Mouse (Mus musculus) liver, embryonic 12.5 days (tissue): ENCODE data around the gene Ttc28. TPM values are rescaled to one million over a fixed set of nuclear protein-coding genes. Genes with fewer than 3 reads are reported as not detected.
"Not testable (repeated sequence)": the region's sequence is repeated elsewhere in the genome, so short reads cannot be mapped to it uniquely, and the experiment has no call there.

ENCODE experiments used
- ATAC-seq: fragments of 200-750 bp; cut with Nextera tagmentation; 2 replicates; pipeline ENCODE4 v1.8.0; 2017; ENCODE audit warnings: moderate number of reproducible peaks, mild to moderate bottlenecking, moderate library complexity
- H3K27ac ChIP-seq: fragments of 300-500 bp; sonication (generic); 2 replicates; pipeline ENCODE4 v1.5.1; 2016; ENCODE audit warnings: mild to moderate bottlenecking
- H3K27me3 ChIP-seq: fragments of 300-500 bp; sonication (generic); replicated peaks from 2 replicates; pipeline ENCODE4 v1.6.1; 2016; ENCODE audit warnings: mild to moderate bottlenecking, moderate library complexity
- H3K36me3 ChIP-seq: fragments of 300-500 bp; sonication (generic); 2 replicates; pipeline ENCODE4 v1.6.1; 2016; ENCODE audit warnings: mild to moderate bottlenecking, moderate library complexity
- H3K4me1 ChIP-seq: fragments of 300-500 bp; sonication (generic); 2 replicates; pipeline ENCODE4 v1.6.1; 2016
- H3K4me2 ChIP-seq: fragments of 300-500 bp; sonication (generic); 2 replicates; pipeline ENCODE4 v1.6.1; 2016; ENCODE audit warnings: mild to moderate bottlenecking, moderate library complexity
- H3K4me3 ChIP-seq: fragments of 300-500 bp; sonication (generic); 2 replicates; pipeline ENCODE4 v1.5.1; 2016; ENCODE audit warnings: mild to moderate bottlenecking, moderate library complexity
- H3K9ac ChIP-seq: fragments of 300-500 bp; sonication (generic); 2 replicates; pipeline ENCODE4 v1.6.1; 2016; ENCODE audit warnings: mild to moderate bottlenecking, moderate library complexity
- H3K9me3 ChIP-seq: fragments of 300-500 bp; sonication (generic); replicated peaks from 2 replicates; pipeline ENCODE4 v1.6.1; 2016; ENCODE audit warnings: mild to moderate bottlenecking, moderate library complexity
- WGBS: fragments of 180-500 bp; shearing (Covaris S2); methylation state at CpG from one replicate; pipeline ENCODE4 v1.1.7; 2016; ENCODE audit not compliant: insufficient replicate concordance; 5-methylcytosine and 5-hydroxymethylcytosine counted together
- polyA plus RNA-seq: library from polyadenylated mRNA; unstranded; fragments of >200 nt; fragmentation: Nextera tagmentation; extraction: Ambion mirVana; gene quantifications from 2 replicates; pipeline ENCODE4 v1.2.1, GENCODE M21; 2016

The Ttc28 gene
- polyA plus RNA-seq, 1 experiment from 2014 or later = 1.8 TPM

DNA sequence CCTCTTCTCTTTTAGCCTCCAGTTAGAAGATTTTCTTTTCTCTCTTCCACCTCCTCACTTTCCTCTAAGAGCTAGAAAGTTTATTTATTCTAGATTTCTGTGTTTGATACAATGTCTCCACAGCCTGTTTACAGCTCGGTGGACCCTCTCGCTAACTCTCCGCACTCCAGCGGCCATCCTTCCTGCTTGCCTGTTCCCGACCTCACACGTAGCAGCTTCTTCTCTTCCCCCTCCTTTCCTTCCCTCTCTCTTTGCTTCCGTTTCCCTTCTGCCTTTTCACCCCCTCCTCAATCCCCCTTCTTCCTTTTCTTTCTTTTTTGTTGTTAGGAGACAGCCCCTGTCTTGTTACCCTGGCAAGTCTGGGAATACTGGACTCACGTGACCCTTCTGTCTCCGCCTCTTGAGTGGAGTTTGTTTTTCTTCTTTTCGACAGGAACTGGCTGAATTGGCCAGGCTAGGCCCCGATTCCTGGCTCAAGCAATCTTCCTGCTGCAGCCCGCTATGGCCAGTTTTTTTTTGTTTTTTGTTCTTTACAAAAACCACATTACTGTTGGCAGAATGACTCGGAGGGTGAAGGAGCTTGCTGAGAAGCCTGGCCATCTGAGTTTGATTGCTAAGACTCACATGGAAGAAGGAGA lies 20.5 kb upstream of the Ttc28 start:
- WGBS = 68% methylated on average over 13 of the region's 13 CpGs
- Histone ChIP-seq H3K36me3 (peaks cover 98% of the 10 kb centered on the region), H3K9me3 (no peaks in the 10 kb centered on the region), H3K4me2 (no peak overlapping the region), H3K4me1 (0 out of 2 replicates have a peak, but pooled peaks cover 6% of the 10 kb centered on the region), H3K27ac (no peak overlapping the region), H3K27me3 (no peaks in the 10 kb centered on the region), H3K9ac (no peak overlapping the region), H3K4me3 (no peak overlapping the region)
- ATAC-seq = no peak

GRCm38 (mm10) chr5:110860445-110860844 lies 19.2 kb upstream of the Ttc28 start:
- 82% methylated on average over 5 of the region's 5 CpGs for WGBS
- Histone ChIP-seq H3K36me3 (peaks cover 97% of the 10 kb centered on the region), H3K4me3 (no peak overlapping the region), H3K9me3 (no peaks in the 10 kb centered on the region), H3K9ac (no peak overlapping the region), H3K27me3 (no peaks in the 10 kb centered on the region), H3K27ac (no peak overlapping the region), H3K4me1 (0 out of 2 replicates have a peak, but pooled peaks cover 6% of the 10 kb centered on the region), H3K4me2 (no peak overlapping the region)
- ATAC-seq = no peak

- H3K27ac ChIP-seq = 0 out of 2 replicates have a peak overlapping the region, but pooled peaks have one; percentile 12
- peaks cover 95% of the 10 kb centered on the region for H3K36me3 ChIP-seq
- no peaks in the 10 kb centered on the region for H3K27me3 ChIP-seq
- no peaks in the 10 kb centered on the region for H3K9me3 ChIP-seq
- H3K4me1 ChIP-seq = no peaks in the 10 kb centered on the region
- H3K9ac ChIP-seq = no peak overlapping the region
- ATAC-seq = no peak
- no peak overlapping the region for H3K4me2 ChIP-seq
- 79% methylated on average over 4 of the region's 4 CpGs for WGBS
- H3K4me3 ChIP-seq = no peak overlapping the region
Measured at GRCm38 (mm10) chr5:110868460-110868859, 11.1 kb upstream of the Ttc28 start.

DNA sequence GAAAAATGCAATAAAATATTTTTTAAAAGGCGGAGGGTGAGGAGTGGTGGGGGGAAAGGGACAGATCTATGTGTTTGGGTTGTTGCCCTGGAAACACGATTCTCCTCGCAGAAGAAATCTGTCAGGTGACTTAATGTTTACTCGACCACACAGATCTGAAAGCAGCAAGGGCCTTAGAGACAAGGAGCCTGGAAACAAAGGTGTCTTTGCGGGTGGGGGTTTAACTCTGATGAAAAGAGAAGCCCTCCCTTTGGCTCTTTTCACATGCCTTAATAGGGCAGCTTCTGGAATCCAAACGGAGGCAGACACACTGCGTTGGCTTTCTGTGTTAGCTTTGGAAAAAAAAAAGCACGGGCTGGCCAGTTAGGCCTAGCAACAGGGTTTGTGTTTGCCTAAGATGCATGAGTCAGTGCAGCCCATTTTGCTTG lies 10.3 kb upstream of the Ttc28 start:
- WGBS = 75% methylated on average over 8 of the region's 8 CpGs
- H3K4me3 ChIP-seq = no peak overlapping the region
- no peaks in the 10 kb centered on the region for H3K4me1 ChIP-seq
- no peak overlapping the region for H3K27ac ChIP-seq
- no peaks in the 10 kb centered on the region for H3K9me3 ChIP-seq
- no peaks in the 10 kb centered on the region for H3K27me3 ChIP-seq
- H3K36me3 ChIP-seq = peaks cover 95% of the 10 kb centered on the region
- ATAC-seq = no peak
- no peak overlapping the region for H3K9ac ChIP-seq
- H3K4me2 ChIP-seq = no peak overlapping the region

- Histone ChIP-seq H3K27me3 (no peaks in the 10 kb centered on the region), H3K4me1 (peaks cover 11% of the 10 kb centered on the region), H3K27ac (no peak overlapping the region), H3K9me3 (no peaks in the 10 kb centered on the region), H3K4me2 (no peak overlapping the region), H3K4me3 (no peak overlapping the region), H3K9ac (no peak overlapping the region), H3K36me3 (peaks cover 77% of the 10 kb centered on the region)
- WGBS = 91% methylated on average over 6 of the region's 6 CpGs
- ATAC-seq = no peak
Measured at GRCm38 (mm10) chr5:110873160-110873559, 6.4 kb upstream of the Ttc28 start.

DNA sequence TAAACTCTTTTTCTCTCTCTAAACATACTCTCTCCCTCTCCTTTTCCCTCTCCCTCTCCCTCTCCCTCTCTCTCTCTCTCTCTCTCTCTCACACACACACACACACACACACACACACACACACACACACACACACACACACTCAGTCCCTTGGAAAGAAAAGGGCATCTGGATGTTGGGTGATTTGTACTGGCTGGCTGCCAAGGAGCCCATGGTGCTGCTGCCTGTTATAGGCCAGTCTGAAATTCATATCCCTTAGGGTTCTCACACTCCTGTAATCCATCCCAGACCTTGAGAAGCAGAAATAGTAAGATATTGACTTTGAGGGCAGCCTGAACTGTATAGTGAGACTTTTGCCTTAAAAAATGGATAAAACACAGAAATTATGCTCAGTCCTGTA lies 4.9 kb upstream of the Ttc28 start:
- Histone ChIP-seq H3K36me3 (peaks cover 63% of the 10 kb centered on the region), H3K9ac (no peak overlapping the region), H3K9me3 (no peaks in the 10 kb centered on the region), H3K27ac (no peak overlapping the region), H3K27me3 (no peaks in the 10 kb centered on the region), H3K4me1 (peaks cover 15% of the 10 kb centered on the region), H3K4me2 (no peak overlapping the region), H3K4me3 (no peak overlapping the region)
- no peak for ATAC-seq

GRCm38 (mm10) chr5:110875286-110875685 lies 4.3 kb upstream of the Ttc28 start:
- Histone ChIP-seq H3K27me3 (no peaks in the 10 kb centered on the region), H3K27ac (no peak overlapping the region), H3K36me3 (peaks cover 57% of the 10 kb centered on the region), H3K4me3 (no peak overlapping the region), H3K4me1 (peaks cover 19% of the 10 kb centered on the region), H3K9ac (no peak overlapping the region), H3K9me3 (no peaks in the 10 kb centered on the region), H3K4me2 (no peak overlapping the region)
- peak; percentile 57 for ATAC-seq
- WGBS = 91% methylated on average over 1 of the region's 1 CpGs

DNA sequence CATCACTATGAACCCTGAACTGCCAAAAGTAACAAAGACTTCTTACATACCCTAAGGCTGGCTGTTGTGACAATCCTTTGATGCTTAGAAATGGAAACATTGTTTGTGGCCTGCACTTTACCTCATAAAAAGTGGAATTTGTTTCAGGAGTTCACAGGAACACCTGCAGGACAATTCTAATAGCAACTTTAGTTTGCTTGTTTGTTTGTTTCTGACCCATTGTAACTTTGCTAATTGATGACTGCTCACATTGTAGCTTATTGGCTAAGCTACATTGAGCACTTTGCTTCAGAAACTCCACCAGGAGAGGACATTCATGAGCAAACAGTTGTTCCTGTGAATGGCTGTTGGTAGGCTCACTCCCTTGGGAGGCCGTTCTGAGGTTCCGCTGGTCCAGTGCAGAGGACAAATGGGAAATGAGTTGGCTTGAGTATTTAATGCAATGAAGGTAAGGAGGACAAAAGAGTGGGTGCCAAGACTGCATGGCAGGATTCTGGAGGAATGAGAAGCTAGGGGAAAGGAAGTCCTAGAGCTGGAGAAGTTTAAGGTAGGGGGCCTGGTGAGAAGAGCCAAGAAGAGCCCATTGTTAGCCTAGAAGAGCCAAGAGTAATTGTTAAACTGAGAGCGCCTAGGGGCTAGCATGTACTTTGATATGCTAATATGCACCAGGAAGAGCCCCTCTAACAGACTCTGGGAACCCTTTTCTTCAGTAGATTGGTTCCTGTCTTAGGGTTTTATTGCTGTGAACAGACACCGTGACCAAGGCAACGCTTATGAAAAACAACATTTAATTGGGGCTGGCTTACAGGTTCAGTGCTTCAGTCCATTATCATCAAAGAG lies 1.7 kb upstream of the Ttc28 start:
- Histone ChIP-seq H3K36me3 (peaks cover 31% of the 10 kb centered on the region), H3K4me1 (peaks cover 24% of the 10 kb centered on the region), H3K9ac (no peak overlapping the region), H3K27me3 (no peaks in the 10 kb centered on the region), H3K4me3 (no peak overlapping the region), H3K27ac (no peak overlapping the region), H3K4me2 (no peak overlapping the region), H3K9me3 (no peaks in the 10 kb centered on the region)
- no peak for ATAC-seq
- WGBS = 88% methylated on average over 5 of the region's 5 CpGs

DNA sequence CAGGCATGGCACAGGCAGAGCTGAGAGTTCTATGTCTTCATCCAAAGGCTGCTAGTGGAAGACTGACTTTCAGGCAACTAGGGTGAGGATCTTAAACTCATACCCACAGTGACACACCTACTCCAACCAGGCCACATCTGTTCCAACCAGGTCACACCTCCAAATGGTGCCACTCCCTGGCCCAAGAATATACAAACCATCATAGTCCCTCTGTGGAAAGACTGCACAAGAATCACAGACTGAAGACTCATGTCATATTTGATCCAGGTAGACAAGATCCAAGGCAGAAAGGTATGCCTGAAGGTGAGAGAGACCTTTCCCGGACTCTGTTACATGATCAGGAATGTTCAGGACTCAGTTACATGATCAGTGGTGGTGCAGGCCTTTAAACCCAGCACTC lies 1.1 kb upstream of the Ttc28 start:
- Histone ChIP-seq H3K4me1 (peaks cover 24% of the 10 kb centered on the region), H3K36me3 (peaks cover 24% of the 10 kb centered on the region)
- 79% methylated on average over 1 of the region's 1 CpGs for WGBS
- not testable (repeated sequence) for H3K27ac ChIP-seq, H3K4me2 ChIP-seq, ATAC-seq, H3K4me3 ChIP-seq, H3K9ac ChIP-seq, H3K9me3 ChIP-seq, H3K27me3 ChIP-seq

DNA sequence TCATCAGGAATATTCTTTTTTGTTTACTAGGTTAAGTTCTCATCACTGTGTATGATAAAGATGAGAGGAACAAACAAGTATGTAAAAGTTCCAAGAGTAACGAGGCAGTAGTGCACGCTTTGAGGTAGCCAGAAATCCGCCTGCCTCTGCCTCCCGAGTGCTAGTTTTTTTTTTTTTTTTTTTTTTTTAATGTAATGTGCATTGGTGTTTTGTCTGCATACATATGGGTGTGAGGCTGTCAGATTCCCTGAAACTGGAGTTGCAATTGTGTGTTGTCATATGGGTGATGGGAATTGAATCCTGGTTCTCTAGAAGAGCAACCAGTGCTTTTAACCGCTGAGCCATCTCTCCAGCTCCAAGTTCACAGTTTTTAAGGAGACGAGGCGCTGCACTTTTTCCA lies 561 bp upstream of the Ttc28 start:
- Histone ChIP-seq H3K27ac (no peak overlapping the region), H3K4me1 (peaks cover 24% of the 10 kb centered on the region), H3K36me3 (peaks cover 19% of the 10 kb centered on the region), H3K4me3 (peak overlapping the region; percentile 82), H3K9ac (peak overlapping the region; percentile 84), H3K9me3 (no peaks in the 10 kb centered on the region), H3K27me3 (no peaks in the 10 kb centered on the region), H3K4me2 (peak overlapping the region; percentile 97)
- WGBS = 58% methylated on average over 7 of the region's 7 CpGs
- ATAC-seq = no peak

DNA sequence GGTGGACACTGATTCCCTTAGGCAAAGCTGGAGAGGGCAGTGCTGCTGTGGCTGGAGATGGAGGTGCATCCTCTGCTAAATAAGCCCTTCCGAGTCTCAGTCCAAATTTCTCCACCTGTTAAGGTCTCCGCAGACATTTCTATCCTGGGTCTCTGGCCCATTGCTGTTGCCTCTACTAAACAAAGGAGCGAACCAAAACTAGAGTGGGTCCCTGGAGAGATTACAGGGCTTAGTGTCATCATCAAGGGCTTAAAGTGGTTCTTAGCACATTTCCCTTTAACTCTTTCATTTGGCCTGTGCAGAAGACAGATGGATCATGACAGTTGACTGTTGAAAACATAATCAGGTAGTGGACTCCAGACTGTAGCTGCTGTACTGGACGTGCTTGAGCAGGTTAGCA lies 9.0 kb downstream of the Ttc28 start:
- H3K9me3 ChIP-seq = no peaks in the 10 kb centered on the region
- no peaks in the 10 kb centered on the region for H3K4me1 ChIP-seq
- ATAC-seq = no peak
- H3K27me3 ChIP-seq = no peaks in the 10 kb centered on the region
- no peak overlapping the region for H3K4me2 ChIP-seq
- no peak overlapping the region for H3K9ac ChIP-seq
- 77% methylated on average over 4 of the region's 4 CpGs for WGBS
- no peak overlapping the region for H3K27ac ChIP-seq
- H3K4me3 ChIP-seq = no peak overlapping the region
- H3K36me3 ChIP-seq = peaks cover 11% of the 10 kb centered on the region; the same call in 1 of the 2 replicates

GRCm38 (mm10) chr5:110889945-110890344 lies 10.3 kb downstream of the Ttc28 start:
- Histone ChIP-seq H3K27ac (no peak overlapping the region), H3K36me3 (peaks cover 22% of the 10 kb centered on the region), H3K9ac (no peak overlapping the region), H3K27me3 (no peaks in the 10 kb centered on the region), H3K4me2 (no peak overlapping the region), H3K4me3 (no peak overlapping the region), H3K4me1 (no peaks in the 10 kb centered on the region), H3K9me3 (no peaks in the 10 kb centered on the region)
- WGBS = 73% methylated on average over 1 of the region's 1 CpGs
- no peak for ATAC-seq
